Mouse (Mus musculus): Measurements from ENCODE around the gene Gm20878. TPM values are rescaled to one million over a fixed set of nuclear protein-coding genes. Genes with fewer than 3 reads are reported as not detected.
"Not testable (repeated sequence)": the region's sequence is repeated elsewhere in the genome, so short reads cannot be mapped to it uniquely, and the experiment has no call there.

Gm20878 gene
- 1 to 10 TPM; 4.6 to 6.3 TPM for total RNA-seq (2021)
- long read RNA-seq, experiment 1, result 0 reads
- long read RNA-seq, experiment 2, partial matches to known transcripts, result 0 of 1 reads
- long read RNA-seq, experiment 2, other reads (novel, unspliced or antisense), result 1 of 1 reads

DNA sequence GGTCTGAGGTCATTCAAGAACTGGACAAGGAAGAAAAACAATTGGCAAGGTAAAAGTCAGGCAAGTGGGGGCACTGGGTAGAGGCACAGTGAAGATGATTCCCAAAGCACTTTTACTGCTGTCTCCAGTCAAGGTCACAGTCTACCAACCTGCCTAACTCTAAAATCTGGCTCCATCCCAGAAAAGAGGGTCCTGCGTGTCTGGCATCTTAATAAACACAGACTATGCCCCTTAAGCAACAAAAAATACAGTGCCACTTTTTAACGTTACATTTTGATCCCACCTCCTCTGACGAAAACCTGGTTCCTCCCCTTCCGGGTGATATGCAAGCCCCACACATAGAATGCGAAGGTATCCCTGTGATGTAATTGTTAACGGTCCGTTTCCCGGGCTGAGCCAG is at the start of gene Gm20878:
Gene Gm20878, plus strand, starts transcription at position 301 of the 400 bp plus-strand sequence.
- DNase-seq (ENCODE audit: low spot score in 2 of 2), result not testable (repeated sequence)

DNA sequence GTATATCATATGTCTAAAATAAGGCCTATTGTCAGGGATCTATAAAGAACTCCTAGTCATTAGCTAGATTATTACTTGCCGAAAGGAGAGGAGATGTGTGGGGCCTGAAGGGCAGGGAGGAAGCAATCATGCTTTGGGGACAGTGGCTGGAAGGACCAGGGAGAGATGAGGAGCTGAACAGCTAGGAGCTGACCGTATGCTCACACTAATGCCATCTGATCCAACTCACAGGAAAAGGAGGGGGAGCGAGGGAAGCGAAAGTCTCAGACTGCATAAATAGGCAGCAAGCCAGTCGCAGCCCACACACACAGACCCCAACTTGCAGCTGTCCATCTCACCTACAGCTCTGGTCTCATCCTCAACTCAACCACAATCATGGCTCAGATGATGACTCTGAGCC is 38.1 kb upstream of the Gm20878 start, which contains the start of gene Gm21541:
Gene Gm21541, plus strand, starts transcription at position 301 of the 400 bp plus-strand sequence.
- DNase-seq (ENCODE audit: low spot score in 2 of 2), result not testable (repeated sequence)

DNA sequence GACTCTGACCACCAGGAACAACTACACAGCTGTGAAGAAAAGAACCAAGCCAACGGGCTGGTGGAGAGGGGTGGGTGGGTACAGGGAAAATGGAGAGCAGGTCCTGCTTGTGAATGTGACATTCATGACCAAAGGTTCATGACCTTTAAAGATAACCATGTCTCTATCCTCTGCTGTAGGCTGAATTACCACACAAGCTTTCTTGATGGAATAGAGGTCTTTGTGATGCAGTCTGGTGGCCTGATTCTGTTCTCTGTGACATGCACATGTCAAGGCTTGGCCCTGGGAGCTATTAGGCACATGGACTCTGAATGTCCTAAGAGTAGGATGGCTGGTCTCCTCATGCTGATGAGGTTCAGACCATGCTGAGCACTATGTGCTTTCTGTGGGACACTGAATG is 24.4 kb downstream of the Gm20878 start, which contains the start of gene Fam205a4:
Gene Fam205a4, plus strand, starts transcription at position 301 of the 400 bp plus-strand sequence.
- DNase-seq (ENCODE audit: low spot score in 2 of 2), result not testable (repeated sequence)

Other genes with a start within 250 kb of the Gm20878 start
- gene Cntfr, start 244.5 kb upstream of the Gm20878 start, total RNA-seq (2021), result 10 to 100 TPM; 36.2 to 36.6 TPM
- 10 to 100 TPM; 83.8 to 95.0 TPM for gene Il11ra1, start 241.6 kb upstream of the Gm20878 start, total RNA-seq (2021)
- 10 to 100 TPM; 34.3 to 37.0 TPM for gene Rpp25l, start 228.0 kb upstream of the Gm20878 start, total RNA-seq (2021)
- 100 to 1,000 TPM; 115 to 123 TPM for gene Dctn3, start 218.4 kb upstream of the Gm20878 start, total RNA-seq (2021)
- gene Arid3c, start 210.4 kb upstream of the Gm20878 start, total RNA-seq (2021), result not detected
- 10 to 100 TPM; 37.8 to 39.6 TPM for gene Galt, start 186.3 kb upstream of the Gm20878 start, total RNA-seq (2021)
- 10 to 100 TPM; 75.2 to 77.2 TPM for gene Sigmar1, start 185.4 kb upstream of the Gm20878 start, total RNA-seq (2021)
- 10 to 100 TPM; 40.1 to 40.4 TPM for gene Ccl27a, start 167.3 kb upstream of the Gm20878 start, total RNA-seq (2021)
- not detected for gene Gm21541, start 38.0 kb upstream of the Gm20878 start, total RNA-seq (2021)
- gene Fam205a4, start 24.5 kb downstream of the Gm20878 start, total RNA-seq (2021), result 1 to 10 TPM; 1.0 to 1.1 TPM
- gene Gm21093, start 93.2 kb downstream of the Gm20878 start, total RNA-seq (2021), result not detected
- gene Gm3893, start 149.6 kb downstream of the Gm20878 start, total RNA-seq (2021), result not detected
- gene Gm13304, start 173.2 kb downstream of the Gm20878 start, total RNA-seq (2021), result 1 to 10 TPM; 2.0 to 5.4 TPM
- 10 to 100 TPM in 1 of 2 experiments, not detected in 1; 11.4 TPM for gene Gm13306, start 211.9 kb downstream of the Gm20878 start, total RNA-seq (2021)
- gene Gm13305, start 227.0 kb downstream of the Gm20878 start, total RNA-seq (2021), result 1 to 10 TPM in 1 of 2 experiments, not detected in 1; 1.6 TPM

Measured in adrenal gland, adult 18-20 months (tissue).